Mouse (Mus musculus): Measurements from ENCODE around the gene Myo9a. TPM values are rescaled to one million over a fixed set of nuclear protein-coding genes. Genes with fewer than 3 reads are reported as not detected.
A peak's percentile ranks its signal among the peaks of the same experiment; 100 is the strongest.

Gene Myo9a
- total RNA-seq (2014; rRNA removed) (5.8 and 9.3 TPM in 2 replicates), polyA plus RNA-seq (2012; rRNA removed) (0.40 and 0.42 TPM in 2 replicates)

DNA sequence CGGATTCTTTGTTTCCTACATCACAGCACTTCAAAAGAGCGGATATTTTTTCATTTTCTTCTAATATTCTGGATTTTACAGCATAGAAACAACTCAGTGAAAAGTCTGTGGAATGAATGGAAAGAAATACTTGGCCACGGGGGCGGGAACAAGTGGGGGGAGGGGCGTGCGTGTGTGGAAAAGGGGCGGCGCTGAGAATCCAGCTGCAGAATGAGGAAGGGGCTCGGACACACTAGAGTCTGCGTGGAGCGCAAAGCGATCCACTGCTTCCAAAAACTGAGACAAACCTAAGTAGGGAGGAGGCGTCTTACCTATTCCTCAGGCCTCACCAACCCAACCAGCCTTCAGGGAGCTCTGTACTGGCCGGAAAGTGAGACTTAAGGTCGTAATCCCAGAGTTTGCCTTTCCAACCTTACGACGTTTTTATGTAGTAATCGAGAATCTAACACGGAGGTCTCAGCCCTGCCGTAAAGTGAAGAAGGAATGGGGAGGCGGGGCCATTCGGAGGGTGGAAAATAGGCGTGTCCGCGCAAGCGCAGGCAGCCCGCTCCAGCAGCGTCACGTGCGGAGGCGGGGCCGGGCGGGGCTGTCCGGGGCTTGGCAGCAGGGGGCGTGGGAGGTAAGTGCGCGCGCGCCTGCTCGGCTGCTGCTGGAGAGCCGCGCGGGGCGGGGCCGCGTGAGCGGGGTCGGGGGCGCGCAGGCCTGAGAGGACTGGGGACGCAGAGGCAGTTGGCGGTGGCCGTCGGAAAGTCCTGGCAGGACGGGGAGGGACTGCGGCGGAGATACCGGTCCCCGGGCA lies at the start of gene Myo9a, which contains the start of gene Senp8:
TSS of gene Myo9a (plus strand) at position 630 of the 799 bp plus-strand sequence.
TSS of gene Senp8 (minus strand) at position 444 of the 799 bp plus-strand sequence.
- Histone ChIP-seq H3K27me3 (ENCODE audit: control insufficient read depth, insufficient read depth, low read length) (no peaks in the 10 kb centered on the region), H3K36me3 (ENCODE audit: control insufficient read depth, insufficient read depth, low read length) (no peaks in the 10 kb centered on the region), H3K4me3 (ENCODE audit: insufficient read depth, low read depth, low read length) (peak within 1 kb of the TSS; percentile 87), H3K27ac (replicated peaks; ENCODE audit: insufficient read depth, low read depth, low read length) (peak within 1 kb of the TSS; percentile 86), H3K9ac (ENCODE audit: low read depth, low read length) (peak within 1 kb of the TSS; percentile 83), H3K79me2 (ENCODE audit: control insufficient read depth, insufficient read depth, low read length) (no peaks in the 10 kb centered on the region), H3K4me1 (ENCODE audit: control insufficient read depth, insufficient read depth, low read length) (no peaks in the 10 kb centered on the region; the same call in 1 of the 2 replicates)
- peak; percentile 95 for DNase-seq (ENCODE audit: extremely low read depth, low read depth, low spot score)
- under 1% methylated on average over 56 of the region's 59 CpGs for WGBS
- TF ChIP-seq CTCF (IDR thresholded peaks at IDR 0.05; ENCODE audit: low read depth, low read length), result 0 out of 2 replicates have a peak, but pooled peaks have one; percentile 1
- TF ChIP-seq POLR2A (IDR thresholded peaks at IDR 0.05; ENCODE audit: extremely low read depth, insufficient read depth, low read length), result no peak

DNA sequence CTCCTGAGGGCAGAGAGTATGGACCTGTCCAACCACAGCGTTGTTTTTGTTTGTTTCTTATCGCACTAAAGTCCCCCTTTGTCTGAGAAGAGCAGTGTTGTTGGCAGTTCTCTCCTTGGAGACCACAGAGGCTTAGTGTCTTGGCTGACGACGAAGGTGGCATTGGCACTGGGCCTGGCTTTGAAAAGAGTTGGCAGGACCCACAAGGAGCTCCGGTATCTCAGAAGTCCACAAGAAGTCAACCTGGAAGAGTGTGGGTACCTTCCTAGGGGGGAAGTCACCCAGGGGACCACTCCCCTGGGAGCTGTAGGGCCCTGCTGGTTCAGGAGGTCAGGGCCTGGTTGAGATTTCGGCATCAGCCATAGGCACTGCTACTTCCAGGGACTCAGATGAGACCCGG lies 49.6 kb upstream of the Myo9a start:
- no peak for DNase-seq (ENCODE audit: extremely low read depth, low read depth, low spot score)
- Histone ChIP-seq H3K79me2 (ENCODE audit: control insufficient read depth, insufficient read depth, low read length) (no peaks in the 10 kb centered on the region), H3K4me1 (ENCODE audit: control insufficient read depth, insufficient read depth, low read length) (no peaks in the 10 kb centered on the region), H3K36me3 (ENCODE audit: control insufficient read depth, insufficient read depth, low read length) (no peaks in the 10 kb centered on the region), H3K27ac (replicated peaks; ENCODE audit: insufficient read depth, low read depth, low read length) (no peak overlapping the region), H3K4me3 (ENCODE audit: insufficient read depth, low read depth, low read length) (no peak overlapping the region), H3K27me3 (ENCODE audit: control insufficient read depth, insufficient read depth, low read length) (no peaks in the 10 kb centered on the region), H3K9ac (ENCODE audit: low read depth, low read length) (no peak overlapping the region)
- TF ChIP-seq POLR2A (IDR thresholded peaks at IDR 0.05; ENCODE audit: extremely low read depth, insufficient read depth, low read length), result no peak
- no peak for TF ChIP-seq CTCF (IDR thresholded peaks at IDR 0.05; ENCODE audit: low read depth, low read length)
- 85% methylated on average over 7 of the region's 7 CpGs for WGBS

DNA sequence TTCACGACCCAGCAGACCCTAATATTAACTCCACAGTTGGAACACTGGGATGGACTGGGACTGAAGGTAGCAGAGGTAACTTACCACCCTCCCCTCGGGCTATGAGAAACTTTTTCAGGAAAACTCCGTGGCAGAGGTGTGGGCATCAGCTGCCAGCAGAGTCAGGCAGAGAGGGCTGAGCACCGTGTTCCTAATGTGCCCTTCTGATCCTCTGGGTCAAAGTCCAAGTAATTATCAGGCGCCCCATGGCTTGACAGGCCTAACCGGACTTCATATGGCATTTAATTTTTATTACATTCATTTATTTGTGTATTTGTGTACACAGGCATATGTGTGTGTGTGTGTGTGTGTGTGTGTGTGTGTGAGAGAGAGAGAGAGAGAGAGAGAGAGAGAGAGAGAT lies 47.6 kb upstream of the Myo9a start:
- no peak for DNase-seq (ENCODE audit: extremely low read depth, low read depth, low spot score)
- Histone ChIP-seq H3K27ac (replicated peaks; ENCODE audit: insufficient read depth, low read depth, low read length) (no peak overlapping the region), H3K4me1 (ENCODE audit: control insufficient read depth, insufficient read depth, low read length) (no peaks in the 10 kb centered on the region), H3K27me3 (ENCODE audit: control insufficient read depth, insufficient read depth, low read length) (peaks cover 3% of the 10 kb centered on the region), H3K4me3 (ENCODE audit: insufficient read depth, low read depth, low read length) (no peak overlapping the region), H3K9ac (ENCODE audit: low read depth, low read length) (no peak overlapping the region), H3K79me2 (ENCODE audit: control insufficient read depth, insufficient read depth, low read length) (no peaks in the 10 kb centered on the region), H3K36me3 (ENCODE audit: control insufficient read depth, insufficient read depth, low read length) (no peaks in the 10 kb centered on the region)
- no peak for TF ChIP-seq CTCF (IDR thresholded peaks at IDR 0.05; ENCODE audit: low read depth, low read length)
- no peak for TF ChIP-seq POLR2A (IDR thresholded peaks at IDR 0.05; ENCODE audit: extremely low read depth, insufficient read depth, low read length)
- WGBS, result 58% methylated on average over 6 of the region's 6 CpGs

DNA sequence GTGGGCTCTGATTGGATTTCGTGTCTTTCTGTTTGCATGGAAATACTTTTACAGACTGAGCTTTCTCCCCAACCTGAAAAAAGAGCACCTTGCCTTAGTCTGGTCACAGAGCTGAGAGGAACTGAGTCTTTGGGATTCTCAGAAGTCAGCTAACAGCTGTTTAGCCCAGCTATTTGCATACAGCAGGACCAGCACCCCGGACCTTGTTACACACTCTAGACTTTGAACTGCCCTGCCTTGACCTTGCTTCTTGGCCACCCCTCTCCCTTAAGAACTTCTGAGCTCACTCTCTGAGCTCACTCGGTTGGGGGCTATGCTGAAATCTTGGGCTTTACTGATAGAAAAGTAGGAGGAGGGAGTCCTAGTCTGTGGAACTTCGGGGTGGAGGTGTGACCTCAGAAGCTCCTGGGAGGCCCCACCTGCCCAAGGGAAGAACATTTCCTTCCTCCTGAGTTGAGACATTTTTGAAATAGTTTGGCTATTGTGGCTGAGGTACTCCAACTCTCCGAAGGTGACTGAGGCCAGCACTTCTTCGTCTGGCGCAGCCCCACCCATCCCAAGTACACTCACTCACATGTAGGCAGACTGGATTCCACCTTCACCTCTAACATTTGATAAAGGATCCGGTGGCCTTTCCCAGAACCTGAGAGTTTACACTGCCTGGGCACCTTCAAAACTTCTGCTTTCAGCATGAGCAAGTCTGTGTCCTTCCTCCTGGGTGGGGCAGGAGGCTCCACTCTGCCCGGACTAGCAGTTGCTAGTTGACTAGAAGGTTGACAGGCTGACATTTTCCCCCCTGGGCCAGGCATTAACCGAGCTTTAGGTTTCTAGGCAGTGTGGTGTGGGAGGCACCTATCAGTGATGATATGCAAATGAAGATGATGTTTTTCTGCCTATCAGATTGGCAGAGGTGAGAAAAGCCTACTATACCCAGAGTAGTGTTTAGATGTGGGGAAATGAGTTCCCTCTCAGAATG lies 43.6 kb upstream of the Myo9a start:
- peaks cover 3% of the 10 kb centered on the region for H3K27me3 ChIP-seq (ENCODE audit: control insufficient read depth, insufficient read depth, low read length)
- WGBS, result 53% methylated on average over 10 of the region's 10 CpGs
- H3K4me1 ChIP-seq (ENCODE audit: control insufficient read depth, insufficient read depth, low read length), result no peaks in the 10 kb centered on the region
- H3K9ac ChIP-seq (ENCODE audit: low read depth, low read length), result no peak overlapping the region
- no peak overlapping the region for H3K4me3 ChIP-seq (ENCODE audit: insufficient read depth, low read depth, low read length)
- no peaks in the 10 kb centered on the region for H3K79me2 ChIP-seq (ENCODE audit: control insufficient read depth, insufficient read depth, low read length)
- TF ChIP-seq CTCF (IDR thresholded peaks at IDR 0.05; ENCODE audit: low read depth, low read length) (no peak), POLR2A (IDR thresholded peaks at IDR 0.05; ENCODE audit: extremely low read depth, insufficient read depth, low read length) (no peak)
- H3K27ac ChIP-seq (replicated peaks; ENCODE audit: insufficient read depth, low read depth, low read length), result no peak overlapping the region
- no peak for DNase-seq (ENCODE audit: extremely low read depth, low read depth, low spot score)
- no peaks in the 10 kb centered on the region for H3K36me3 ChIP-seq (ENCODE audit: control insufficient read depth, insufficient read depth, low read length)

DNA sequence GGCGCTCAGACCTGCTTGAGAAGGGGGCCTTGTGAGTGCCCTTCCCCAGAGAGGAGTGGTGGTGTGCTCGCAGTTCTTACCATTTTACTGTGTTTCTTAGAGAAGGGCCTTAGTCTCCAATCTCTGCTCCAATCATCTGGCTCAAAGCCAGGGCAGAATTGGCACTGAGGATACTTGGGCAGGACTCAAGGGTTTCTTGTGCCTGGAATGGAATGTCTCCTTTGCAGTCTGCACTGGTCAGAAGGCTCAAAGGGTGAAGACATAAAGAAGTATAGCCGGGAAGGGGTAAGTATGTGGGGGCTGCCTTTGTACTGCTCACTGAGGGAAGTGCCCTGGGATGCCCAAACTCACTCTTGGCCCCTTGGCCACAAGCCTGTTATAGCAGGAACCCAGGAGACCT lies 41.5 kb upstream of the Myo9a start:
- DNase-seq (ENCODE audit: extremely low read depth, low read depth, low spot score), result no peak
- no peaks in the 10 kb centered on the region for H3K79me2 ChIP-seq (ENCODE audit: control insufficient read depth, insufficient read depth, low read length)
- H3K27me3 ChIP-seq (ENCODE audit: control insufficient read depth, insufficient read depth, low read length), result peaks cover 3% of the 10 kb centered on the region
- 87% methylated on average over 3 of the region's 3 CpGs for WGBS
- TF ChIP-seq POLR2A (IDR thresholded peaks at IDR 0.05; ENCODE audit: extremely low read depth, insufficient read depth, low read length) (no peak), CTCF (IDR thresholded peaks at IDR 0.05; ENCODE audit: low read depth, low read length) (no peak)
- no peak overlapping the region for H3K27ac ChIP-seq (replicated peaks; ENCODE audit: insufficient read depth, low read depth, low read length)
- no peak overlapping the region for H3K4me3 ChIP-seq (ENCODE audit: insufficient read depth, low read depth, low read length)
- H3K9ac ChIP-seq (ENCODE audit: low read depth, low read length), result no peak overlapping the region
- no peaks in the 10 kb centered on the region for H3K36me3 ChIP-seq (ENCODE audit: control insufficient read depth, insufficient read depth, low read length)
- H3K4me1 ChIP-seq (ENCODE audit: control insufficient read depth, insufficient read depth, low read length), result no peaks in the 10 kb centered on the region

Measured in liver, adult 2 months (tissue).